In the genomic region with DNA sequence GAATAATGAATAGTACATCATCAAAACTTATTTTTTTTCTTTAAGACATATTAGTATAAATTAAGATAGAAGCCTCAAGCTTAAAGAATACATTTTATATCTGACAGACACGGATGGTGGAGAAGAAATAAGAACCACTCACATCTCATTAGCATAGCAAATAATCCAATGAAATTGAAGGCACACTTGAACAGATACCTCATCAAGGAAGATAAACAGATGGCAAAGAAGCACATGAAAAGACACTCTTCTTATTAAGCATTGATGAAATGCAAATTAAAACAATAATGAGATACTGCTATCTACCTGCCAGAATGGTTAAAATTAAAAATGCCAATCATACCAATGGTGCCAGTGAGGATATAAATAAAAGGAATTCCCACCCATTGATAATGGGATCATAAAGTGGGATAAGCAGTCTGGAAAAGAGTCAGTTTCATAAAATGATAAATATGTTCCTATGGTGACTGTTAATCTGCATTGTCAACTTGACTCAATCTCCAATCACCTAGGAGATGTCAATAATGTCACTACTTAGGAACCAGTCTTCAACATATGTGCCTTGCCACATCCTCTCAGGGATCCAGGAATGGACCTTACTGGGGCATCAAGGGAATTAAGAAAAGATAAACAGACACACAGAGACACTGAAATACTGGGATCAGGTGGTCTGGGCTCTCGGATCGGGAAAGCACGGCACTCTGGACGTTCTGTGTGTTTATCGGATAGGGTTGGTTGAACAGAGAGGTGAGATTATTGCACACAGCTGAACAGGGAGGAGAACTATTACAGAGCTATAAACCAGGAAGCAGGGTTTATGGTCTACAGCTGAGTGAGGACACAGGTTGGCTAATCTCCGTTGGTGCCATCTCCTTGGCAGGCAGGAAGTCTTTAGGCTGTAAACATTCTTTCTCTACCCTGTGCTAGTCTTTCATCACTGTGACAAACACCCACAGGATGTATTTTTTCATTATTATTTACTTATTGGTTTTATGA, we compare ENCODE assay signal across 17 mouse cellular contexts. TPM values are rescaled to one million over a fixed set of nuclear protein-coding genes. Genes with fewer than 3 reads are reported as not detected.
DNase-seq lines count a peak whose midpoint lies in the region; ATAC-seq lines count a peak whose summit lies in the region.
"Had no signal": no experiment of that assay in that cellular context is flagged by ENCODE, and none has a peak within 500 bp of the region (broad histone marks: within the 10 kb centered on the region; RNA-seq: fewer than 3 reads in every experiment).

No protein-coding gene starts in this region.

- H3K27me3 ChIP-seq in forebrain, embryonic 13.5 days, result no peaks in the 10 kb centered on the region
- H3K27me3 ChIP-seq in forebrain, embryonic 10.5 days (ENCODE audit: poor library complexity, severe bottlenecking), result no peaks in the 10 kb centered on the region
- H3K27me3 ChIP-seq in midbrain, embryonic 13.5 days, result no peaks in the 10 kb centered on the region
- H3K27me3 ChIP-seq in embryonic facial prominence, embryonic 10.5 days (replicated peaks; ENCODE audit: low read depth, poor library complexity, severe bottlenecking), result no peaks in the 10 kb centered on the region
- H3K27me3 ChIP-seq: embryonic facial prominence, embryonic 13.5 days had no signal

- no peak overlapping the region for H3K4me3 ChIP-seq in forebrain, embryonic 13.5 days
- H3K4me3 ChIP-seq in forebrain, embryonic 10.5 days, result no peak overlapping the region
- H3K4me3 ChIP-seq in midbrain, embryonic 13.5 days (replicated peaks), result no peak overlapping the region
- H3K4me3 ChIP-seq in embryonic facial prominence, embryonic 10.5 days, result no peak overlapping the region
- H3K4me3 ChIP-seq: embryonic facial prominence, embryonic 13.5 days had no signal

- H3K27ac ChIP-seq in forebrain, embryonic 13.5 days, result peak overlapping the region; percentile 54; the same call in 1 of the 2 replicates
- no peak overlapping the region for H3K27ac ChIP-seq in forebrain, embryonic 10.5 days
- peak overlapping the region; percentile 62 for H3K27ac ChIP-seq in midbrain, embryonic 13.5 days
- no peak overlapping the region for H3K27ac ChIP-seq in embryonic facial prominence, embryonic 10.5 days (replicated peaks)
- H3K27ac ChIP-seq: embryonic facial prominence, embryonic 13.5 days; macrophage had no signal

- H3K36me3 ChIP-seq in forebrain, embryonic 13.5 days (ENCODE audit: poor library complexity, severe bottlenecking), result no peaks in the 10 kb centered on the region
- no peaks in the 10 kb centered on the region for H3K36me3 ChIP-seq in forebrain, embryonic 10.5 days (replicated peaks)
- no peaks in the 10 kb centered on the region for H3K36me3 ChIP-seq in midbrain, embryonic 13.5 days
- H3K36me3 ChIP-seq in embryonic facial prominence, embryonic 10.5 days (replicated peaks), result no peaks in the 10 kb centered on the region
- H3K36me3 ChIP-seq: embryonic facial prominence, embryonic 13.5 days had no signal

- peak; percentile 45 for ATAC-seq in forebrain, embryonic 13.5 days
- ATAC-seq in hematopoietic stem cell, adult 5-6 weeks (replicated peaks in 1 of 2; ENCODE audit: insufficient read depth in 1 of 2, low FRiP score in 2 of 2, low TSS enrichment in 1 of 2, low read depth in 1 of 2, poor library complexity in 2 of 2, severe bottlenecking in 2 of 2), result peak; percentile 59 to 83; a peak in 2 of 4 replicates
- ATAC-seq in midbrain, embryonic 13.5 days, result peak; percentile 45

- no peak overlapping the region for H3K9ac ChIP-seq in forebrain, embryonic 13.5 days
- H3K9ac ChIP-seq in midbrain, embryonic 13.5 days (replicated peaks), result no peak overlapping the region
- H3K9ac ChIP-seq: embryonic facial prominence, embryonic 13.5 days; lung, embryonic 14.5 days had no signal

- 0 out of 2 replicates have a peak, but pooled peaks cover 3% of the 10 kb centered on the region for H3K4me1 ChIP-seq in forebrain, embryonic 13.5 days
- no peaks in the 10 kb centered on the region for H3K4me1 ChIP-seq in forebrain, embryonic 10.5 days
- H3K4me1 ChIP-seq in midbrain, embryonic 13.5 days (replicated peaks), result no peaks in the 10 kb centered on the region
- H3K4me1 ChIP-seq in embryonic facial prominence, embryonic 10.5 days, result no peaks in the 10 kb centered on the region
- H3K4me1 ChIP-seq: embryonic facial prominence, embryonic 13.5 days had no signal

- no peak overlapping the region for H3K4me2 ChIP-seq in forebrain, embryonic 13.5 days
- H3K4me2 ChIP-seq in midbrain, embryonic 13.5 days (replicated peaks), result no peak overlapping the region
- H3K4me2 ChIP-seq: embryonic facial prominence, embryonic 13.5 days; lung, embryonic 14.5 days had no signal

- no peaks in the 10 kb centered on the region; the same call in 1 of the 2 replicates for H3K9me3 ChIP-seq in forebrain, embryonic 13.5 days (replicated peaks)
- no peaks in the 10 kb centered on the region for H3K9me3 ChIP-seq in forebrain, embryonic 10.5 days
- no peaks in the 10 kb centered on the region for H3K9me3 ChIP-seq in midbrain, embryonic 13.5 days
- H3K9me3 ChIP-seq in embryonic facial prominence, embryonic 10.5 days, result no peaks in the 10 kb centered on the region
- H3K9me3 ChIP-seq: embryonic facial prominence, embryonic 13.5 days had no signal

- no peak for DNase-seq in forebrain, embryonic 10.5 days (ENCODE audit: extremely low spot score, low spot score)
- DNase-seq in 416B (ENCODE audit: low read depth), result peak; percentile 59
- no peak for DNase-seq in natural killer cell, adult 2 months (ENCODE audit: low spot score in 2 of 2)
- DNase-seq in embryonic facial prominence, embryonic 10.5 days (ENCODE audit: low spot score), result no peak
- DNase-seq in testis, postnatal 14 days (ENCODE audit: low spot score), result no peak
- DNase-seq: adrenal gland, postnatal 25 days; cerebellum, postnatal 36 days; heart, postnatal 10 days; kidney, adult 11 months; kidney, postnatal 25 days; lung, embryonic 14.5 days; thymus, postnatal 36 days had no signal

- WGBS in forebrain, embryonic 13.5 days, result 68% methylated on average over 7 of the region's 7 CpGs
- 91% methylated on average over 7 of the region's 7 CpGs for WGBS in forebrain, embryonic 10.5 days
- WGBS in midbrain, embryonic 13.5 days, result 65% methylated on average over 7 of the region's 7 CpGs
- 90% methylated on average over 7 of the region's 7 CpGs for WGBS in embryonic facial prominence, embryonic 10.5 days

RNA-seq across cellular contexts. Expression of a gene that starts 12.2 kb away (rescaled TPM):
- polyA plus RNA-seq in forebrain, embryonic 13.5 days (2015; fragmentation: Nextera tagmentation; extraction: Ambion mirVana), result 47.2 and 49.2 TPM in 2 replicates
- polyA plus RNA-seq in forebrain, embryonic 10.5 days (2016; fragmentation: Nextera tagmentation; extraction: Ambion mirVana), result 21.5 and 23.8 TPM in 2 replicates
- total RNA-seq in hematopoietic stem cell, adult 5-6 weeks (2017), result 28.9 and 31.1 TPM in 2 replicates
- 63.6 and 70.7 TPM in 2 replicates for polyA plus RNA-seq in midbrain, embryonic 13.5 days (2015; fragmentation: Nextera tagmentation; extraction: Ambion mirVana)
- polyA plus RNA-seq in embryonic facial prominence, embryonic 10.5 days (2016; fragmentation: Nextera tagmentation; extraction: Ambion mirVana), result 16.7 and 17.5 TPM in 2 replicates

Comparison
In these comparisons a context has a peak if more than half of its experiments do, and no peak if none do; other contexts are left out.
1. H3K27ac ChIP-seq: peak in forebrain, embryonic 13.5 days (single experiment) and midbrain, embryonic 13.5 days (single experiment); none in forebrain, embryonic 10.5 days (single experiment) and embryonic facial prominence, embryonic 10.5 days (single experiment).
2. Peak in every context shown above with its lines, with median percentiles within 50 percentile points of each other: ATAC-seq.